Mouse (Mus musculus) forelimb bud, embryonic 11.5 days (tissue): ENCODE data around the gene Dlk2.
A peak's percentile ranks its signal among the peaks of the same experiment; 100 is the strongest.

Experiments
- DNase-seq: peaks from one replicate; pipeline ENCODE4 v3.0.0-alpha.2; 2012; ENCODE audit warnings: low read depth, low spot score

Dlk2 gene

DNA sequence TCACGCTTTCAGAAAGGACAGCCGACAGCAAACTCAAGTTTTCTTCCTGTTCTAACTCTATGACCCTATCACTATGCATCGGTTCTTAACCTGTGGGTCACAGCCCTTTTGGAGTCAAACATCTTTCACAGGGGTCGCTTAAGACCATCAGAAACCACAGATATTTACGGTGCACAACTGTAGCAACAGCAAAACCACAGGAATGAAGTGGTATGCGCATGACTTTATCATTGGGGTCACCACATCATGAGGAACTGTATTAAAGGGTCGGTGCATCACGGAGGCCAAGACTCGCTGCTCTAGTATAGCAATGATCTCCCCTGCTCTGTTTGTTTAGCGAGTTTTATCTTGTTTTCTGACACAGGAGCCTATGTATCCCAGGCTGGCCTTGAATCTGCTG, 18.6 kb downstream of the Dlk2 start:
- DNase-seq, result no peak

GRCm38 (mm10) chr17:46320492-46320891, 23.3 kb downstream of the Dlk2 start:
- no peak for DNase-seq

DNA sequence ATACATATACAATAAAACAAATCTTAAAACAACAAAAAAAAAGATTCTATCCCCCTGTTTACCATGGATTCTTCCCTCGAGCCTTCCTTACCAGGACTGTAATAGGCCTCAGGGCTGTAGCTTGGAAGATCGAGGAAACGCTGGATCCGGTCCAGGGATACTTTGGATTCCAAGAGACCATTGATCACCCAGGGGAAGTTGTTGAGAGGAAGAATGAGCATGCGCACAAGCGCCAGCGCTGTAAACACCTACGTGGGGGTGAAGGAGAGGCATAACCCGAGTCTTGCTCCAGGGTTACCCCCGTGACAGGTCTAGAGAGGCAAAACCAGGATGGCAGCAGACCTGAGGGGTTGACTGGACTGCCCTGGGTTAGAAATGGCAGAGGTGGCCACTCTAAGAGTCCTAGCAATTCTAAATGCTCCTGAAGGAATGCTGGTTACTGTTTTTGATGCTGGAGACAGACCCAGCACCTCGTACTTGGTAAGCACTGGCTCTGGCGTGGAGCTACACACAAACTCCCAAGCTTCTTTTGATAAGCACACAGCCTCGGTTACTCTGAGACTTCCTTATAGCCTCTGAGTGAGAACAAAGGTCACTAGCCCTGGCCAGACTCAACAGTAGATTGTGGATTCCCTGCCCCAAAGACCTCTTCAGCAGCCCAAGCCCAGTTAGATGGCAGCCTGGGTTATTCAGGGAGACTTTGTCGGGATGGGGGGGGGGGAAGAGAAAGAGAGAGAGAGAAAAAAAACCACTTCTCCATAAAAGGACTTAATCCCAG, 25.0 kb downstream of the Dlk2 start:
- DNase-seq, result no peak

- DNase-seq, result no peak
Measured at GRCm38 (mm10) chr17:46327413-46327905, 30.2 kb downstream of the Dlk2 start.

DNA sequence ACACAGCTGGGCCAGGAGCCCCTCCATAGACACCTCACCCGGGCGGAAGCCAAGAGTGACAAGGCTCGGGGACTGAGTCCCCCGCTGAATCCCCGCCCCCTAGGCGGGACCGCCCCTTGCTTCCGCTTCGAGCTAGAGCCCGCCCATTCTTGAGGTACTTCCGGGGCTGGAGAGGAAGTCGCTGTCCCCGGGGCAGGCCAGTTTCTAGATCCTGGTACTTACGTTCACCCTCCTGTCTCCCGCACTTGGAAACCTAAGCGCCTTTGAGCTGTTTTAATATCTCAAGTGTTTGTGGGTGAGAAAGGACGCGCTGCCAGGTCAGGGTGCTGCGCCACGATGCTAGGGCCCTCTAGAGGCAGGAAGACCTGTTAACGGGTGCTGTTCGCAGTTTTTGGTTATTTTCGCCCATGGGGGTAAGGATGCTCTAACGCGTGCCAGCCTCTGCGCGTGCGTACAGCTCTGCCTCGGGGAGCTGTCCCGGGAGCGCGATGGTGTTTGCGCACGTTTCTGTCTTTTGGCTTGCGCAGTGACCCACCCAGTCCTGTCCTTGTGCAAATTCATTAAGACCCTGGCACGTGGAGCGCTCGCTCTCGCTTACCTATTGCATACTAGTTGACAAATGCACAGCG, 30.8 kb downstream of the Dlk2 start, which contains the start of gene Abcc10:
Gene Abcc10, minus strand, starts transcription at position 447 of the 629 bp plus-strand sequence.
- peak; percentile 94 for DNase-seq

DNA sequence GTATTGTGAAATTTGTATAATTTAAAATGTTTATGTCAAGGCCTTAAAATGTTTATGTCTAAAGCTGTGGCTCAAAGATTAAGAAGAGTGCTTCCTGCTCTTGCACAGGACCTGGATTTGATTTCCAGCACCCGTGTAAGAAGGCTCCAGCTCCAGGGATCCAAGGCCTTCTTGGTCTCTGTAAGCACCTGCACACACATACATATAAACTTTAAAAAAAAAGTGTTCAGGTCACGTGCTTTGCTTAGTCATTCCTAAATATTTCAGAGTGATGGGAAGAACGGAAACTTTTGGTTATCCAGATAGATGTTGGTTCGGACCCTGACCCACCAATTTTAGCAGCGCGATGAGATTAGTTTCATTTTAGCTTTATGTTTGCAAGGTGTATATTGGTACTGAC, 31.5 kb downstream of the Dlk2 start:
- no peak for DNase-seq

DNA sequence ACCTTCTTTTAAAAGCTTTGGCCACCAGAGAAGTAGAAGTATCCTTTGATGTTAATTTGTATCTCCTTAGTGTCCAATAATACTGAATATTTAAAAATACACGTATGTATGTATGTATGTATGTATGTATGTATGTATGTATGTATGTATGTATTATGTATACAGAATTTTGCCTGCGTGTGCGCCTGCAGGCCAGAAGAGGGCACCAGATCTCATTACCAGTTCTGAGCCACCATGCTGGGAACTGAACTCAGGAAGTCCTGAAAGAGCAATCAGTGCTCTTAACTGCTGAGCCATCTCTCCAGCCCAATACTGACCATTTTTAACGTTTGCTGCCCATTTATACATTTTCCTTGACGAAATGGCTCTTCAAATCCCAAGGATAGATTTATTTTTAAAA, 39.3 kb downstream of the Dlk2 start:
- no peak for DNase-seq

DNA sequence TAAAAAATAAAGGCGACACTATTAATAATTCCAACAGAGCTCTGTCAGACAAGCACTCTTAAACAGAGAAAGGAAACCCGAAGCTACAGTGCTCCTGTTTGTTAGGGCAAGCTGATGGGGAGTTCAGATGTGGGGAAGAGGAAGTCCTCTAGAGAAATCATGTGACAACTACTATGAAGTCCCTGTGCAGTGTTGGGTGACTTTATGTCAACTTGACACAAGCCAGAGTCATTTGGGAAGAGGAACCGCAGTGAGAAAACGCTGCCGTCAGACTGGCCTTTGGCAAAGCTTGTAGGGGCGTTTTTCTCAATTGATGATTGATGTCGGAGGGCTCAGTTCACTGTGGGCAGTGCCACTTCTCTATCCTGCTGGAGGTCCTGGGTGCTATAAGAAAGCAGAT, 44.0 kb downstream of the Dlk2 start:
- no peak for DNase-seq

DNA sequence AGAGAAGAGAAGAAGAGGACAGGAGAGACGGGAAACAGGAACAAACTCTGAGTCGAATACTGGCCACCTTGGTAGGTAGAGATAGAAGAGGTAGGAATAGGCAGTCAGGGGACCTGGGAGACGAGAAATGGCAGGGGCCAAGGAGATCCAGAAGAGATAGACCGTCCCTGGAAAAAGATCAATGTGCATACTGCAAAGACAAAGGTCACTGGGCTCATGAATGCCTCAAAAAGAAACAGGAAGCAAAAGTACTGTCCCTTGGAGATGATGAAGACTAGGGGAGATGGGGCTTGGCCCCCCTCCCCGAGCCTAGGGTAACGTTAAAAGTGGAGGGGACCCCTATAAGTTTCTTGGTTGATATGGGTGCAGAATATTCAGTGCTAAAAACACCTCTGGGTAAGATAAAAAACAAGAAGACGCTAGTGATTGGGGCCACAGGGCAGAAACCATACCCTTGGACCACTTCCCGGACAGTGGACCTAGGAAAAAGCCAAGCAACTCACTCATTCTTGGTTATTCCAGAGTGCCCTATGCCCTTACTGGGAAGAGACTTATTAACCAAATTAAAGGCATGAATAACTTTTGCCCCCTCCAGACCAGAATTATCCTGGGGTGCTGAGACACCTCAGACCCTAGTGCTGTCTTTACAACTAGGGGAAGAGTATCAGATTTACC, 53.9 kb downstream of the Dlk2 start:
- DNase-seq, result no peak
